Mouse (Mus musculus): ENCODE results near the gene Inpp5a. TPM values are rescaled to one million over a fixed set of nuclear protein-coding genes. Genes with fewer than 3 reads are reported as not detected.

The Inpp5a gene
- polyA plus RNA-seq, 1 experiment from 2014 or later, result 28.1 TPM

- ATAC-seq (ENCODE audit: low FRiP score) (no peak), DNase-seq (ENCODE audit: low spot score) (no peak)
- Histone ChIP-seq H3K36me3 (replicated peaks; ENCODE audit: control insufficient read depth, insufficient read depth) (no peaks in the 10 kb centered on the region), H3K4me2 (replicated peaks) (no peak overlapping the region), H3K27me3 (ENCODE audit: control insufficient read depth, insufficient read depth, low read length) (no peaks in the 10 kb centered on the region), H3K4me3 (replicated peaks; ENCODE audit: low read length) (no peak overlapping the region), H3K4me1 (replicated peaks; ENCODE audit: control insufficient read depth, insufficient read depth, low read length) (peaks cover 18% of the 10 kb centered on the region; the same call in 1 of the 2 replicates), H3K9me3 (ENCODE audit: control insufficient read depth, low read length) (no peaks in the 10 kb centered on the region), H3K27ac (no peak overlapping the region), H3K9ac (no peak overlapping the region)
- 70% methylated on average over 10 of the region's 10 CpGs for WGBS
Observed at GRCm38 (mm10) chr7:139441761-139442211, 52.9 kb downstream of the Inpp5a start.

GRCm38 (mm10) chr7:139445621-139446020 is 56.7 kb downstream of the Inpp5a start:
- WGBS, result 83% methylated on average over 8 of the region's 8 CpGs
- H3K9me3 ChIP-seq (ENCODE audit: control insufficient read depth, low read length), result no peaks in the 10 kb centered on the region
- peaks cover 6% of the 10 kb centered on the region; the same call in 1 of the 2 replicates for H3K4me1 ChIP-seq (replicated peaks; ENCODE audit: control insufficient read depth, insufficient read depth, low read length)
- H3K4me3 ChIP-seq (replicated peaks; ENCODE audit: low read length), result no peak overlapping the region
- no peaks in the 10 kb centered on the region for H3K27me3 ChIP-seq (ENCODE audit: control insufficient read depth, insufficient read depth, low read length)
- ATAC-seq (ENCODE audit: low FRiP score) (no peak), DNase-seq (ENCODE audit: low spot score) (no peak)
- no peak overlapping the region for H3K9ac ChIP-seq
- H3K4me2 ChIP-seq (replicated peaks), result no peak overlapping the region
- no peaks in the 10 kb centered on the region for H3K36me3 ChIP-seq (replicated peaks; ENCODE audit: control insufficient read depth, insufficient read depth)
- H3K27ac ChIP-seq, result no peak overlapping the region

DNA sequence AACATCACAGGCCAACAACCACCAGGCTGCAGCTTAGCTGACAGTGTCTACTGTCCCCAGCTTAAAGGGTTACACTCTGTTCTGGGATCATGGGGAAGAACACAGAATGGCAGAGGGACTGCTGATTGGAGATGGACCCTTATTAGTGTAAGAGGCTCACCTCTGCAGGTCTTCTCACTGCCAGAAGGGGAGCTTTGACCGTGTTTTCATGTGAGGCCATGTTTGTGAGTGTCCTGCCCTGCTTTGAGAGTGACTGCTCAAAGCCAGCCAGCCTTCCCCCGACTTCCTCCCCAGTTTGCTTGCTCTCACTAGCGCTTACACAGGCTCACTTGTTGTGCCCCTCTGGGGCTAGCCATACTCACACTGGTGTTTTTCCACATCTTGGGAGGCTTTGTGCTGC is 58.5 kb downstream of the Inpp5a start:
- no peaks in the 10 kb centered on the region for H3K36me3 ChIP-seq (replicated peaks; ENCODE audit: control insufficient read depth, insufficient read depth)
- H3K9me3 ChIP-seq (ENCODE audit: control insufficient read depth, low read length), result no peaks in the 10 kb centered on the region
- H3K4me3 ChIP-seq (replicated peaks; ENCODE audit: low read length), result no peak overlapping the region
- 85% methylated on average over 3 of the region's 3 CpGs for WGBS
- no peaks in the 10 kb centered on the region for H3K4me1 ChIP-seq (replicated peaks; ENCODE audit: control insufficient read depth, insufficient read depth, low read length)
- no peak overlapping the region for H3K27ac ChIP-seq
- no peak overlapping the region for H3K4me2 ChIP-seq (replicated peaks)
- H3K27me3 ChIP-seq (ENCODE audit: control insufficient read depth, insufficient read depth, low read length), result no peaks in the 10 kb centered on the region
- DNase-seq (ENCODE audit: low spot score) (no peak), ATAC-seq (ENCODE audit: low FRiP score) (no peak)
- H3K9ac ChIP-seq, result no peak overlapping the region

GRCm38 (mm10) chr7:139450186-139450998 is 61.5 kb downstream of the Inpp5a start:
- Histone ChIP-seq H3K4me1 (replicated peaks; ENCODE audit: control insufficient read depth, insufficient read depth, low read length) (no peaks in the 10 kb centered on the region), H3K27me3 (ENCODE audit: control insufficient read depth, insufficient read depth, low read length) (no peaks in the 10 kb centered on the region), H3K27ac (no peak overlapping the region), H3K4me3 (replicated peaks; ENCODE audit: low read length) (no peak overlapping the region), H3K4me2 (replicated peaks) (no peak overlapping the region), H3K9ac (no peak overlapping the region), H3K36me3 (replicated peaks; ENCODE audit: control insufficient read depth, insufficient read depth) (no peaks in the 10 kb centered on the region), H3K9me3 (ENCODE audit: control insufficient read depth, low read length) (no peaks in the 10 kb centered on the region)
- ATAC-seq (ENCODE audit: low FRiP score) (no peak), DNase-seq (ENCODE audit: low spot score) (no peak)
- 88% methylated on average over 16 of the region's 16 CpGs for WGBS

- no peaks in the 10 kb centered on the region for H3K27me3 ChIP-seq (ENCODE audit: control insufficient read depth, insufficient read depth, low read length)
- H3K9me3 ChIP-seq (ENCODE audit: control insufficient read depth, low read length), result no peaks in the 10 kb centered on the region
- H3K27ac ChIP-seq, result no peak overlapping the region
- DNase-seq (ENCODE audit: low spot score), result no peak
- no peak for ATAC-seq (ENCODE audit: low FRiP score)
- no peak overlapping the region for H3K4me2 ChIP-seq (replicated peaks)
- no peak overlapping the region for H3K4me3 ChIP-seq (replicated peaks; ENCODE audit: low read length)
- no peaks in the 10 kb centered on the region for H3K36me3 ChIP-seq (replicated peaks; ENCODE audit: control insufficient read depth, insufficient read depth)
- no peaks in the 10 kb centered on the region for H3K4me1 ChIP-seq (replicated peaks; ENCODE audit: control insufficient read depth, insufficient read depth, low read length)
- H3K9ac ChIP-seq, result no peak overlapping the region
- 89% methylated on average over 5 of the region's 5 CpGs for WGBS
Observed at GRCm38 (mm10) chr7:139451711-139452110, 62.8 kb downstream of the Inpp5a start.

GRCm38 (mm10) chr7:139452199-139452598 is 63.3 kb downstream of the Inpp5a start:
- no peak overlapping the region for H3K4me2 ChIP-seq (replicated peaks)
- no peaks in the 10 kb centered on the region for H3K9me3 ChIP-seq (ENCODE audit: control insufficient read depth, low read length)
- no peaks in the 10 kb centered on the region for H3K27me3 ChIP-seq (ENCODE audit: control insufficient read depth, insufficient read depth, low read length)
- H3K4me1 ChIP-seq (replicated peaks; ENCODE audit: control insufficient read depth, insufficient read depth, low read length), result no peaks in the 10 kb centered on the region
- H3K9ac ChIP-seq, result no peak overlapping the region
- no peak overlapping the region for H3K27ac ChIP-seq
- H3K4me3 ChIP-seq (replicated peaks; ENCODE audit: low read length), result no peak overlapping the region
- 70% methylated on average over 2 of the region's 2 CpGs for WGBS
- ATAC-seq (ENCODE audit: low FRiP score), result no peak
- H3K36me3 ChIP-seq (replicated peaks; ENCODE audit: control insufficient read depth, insufficient read depth), result no peaks in the 10 kb centered on the region
- DNase-seq (ENCODE audit: low spot score), result no peak

DNA sequence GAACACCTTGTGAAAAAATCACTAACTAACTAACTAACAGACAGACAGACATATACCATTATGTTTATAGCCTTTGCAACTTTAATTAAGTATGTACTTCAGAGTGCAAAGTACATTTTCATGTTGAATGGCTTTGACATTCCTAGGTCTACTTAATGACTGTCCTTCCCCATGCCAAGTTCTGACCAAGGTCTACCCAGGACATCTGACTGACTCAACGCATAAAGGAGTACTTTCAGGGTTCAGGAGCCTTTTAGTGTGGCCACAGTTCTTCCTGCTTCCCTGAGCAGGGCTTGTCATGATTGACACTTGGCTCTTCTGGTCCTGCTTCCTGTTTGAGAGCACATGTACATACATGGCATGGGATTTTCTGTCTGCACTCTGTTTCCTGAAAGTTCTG is 64.3 kb downstream of the Inpp5a start:
- Histone ChIP-seq H3K27me3 (ENCODE audit: control insufficient read depth, insufficient read depth, low read length) (no peaks in the 10 kb centered on the region), H3K4me1 (replicated peaks; ENCODE audit: control insufficient read depth, insufficient read depth, low read length) (no peaks in the 10 kb centered on the region), H3K4me2 (replicated peaks) (no peak overlapping the region), H3K9ac (no peak overlapping the region), H3K4me3 (replicated peaks; ENCODE audit: low read length) (no peak overlapping the region), H3K9me3 (ENCODE audit: control insufficient read depth, low read length) (no peaks in the 10 kb centered on the region), H3K27ac (no peak overlapping the region), H3K36me3 (replicated peaks; ENCODE audit: control insufficient read depth, insufficient read depth) (no peaks in the 10 kb centered on the region)
- DNase-seq (ENCODE audit: low spot score), result no peak
- no peak for ATAC-seq (ENCODE audit: low FRiP score)
- WGBS, result 80% methylated on average over 1 of the region's 1 CpGs

- 79% methylated on average over 3 of the region's 3 CpGs for WGBS
- ATAC-seq (ENCODE audit: low FRiP score) (no peak), DNase-seq (ENCODE audit: low spot score) (no peak)
- Histone ChIP-seq H3K9ac (no peak overlapping the region), H3K4me1 (replicated peaks; ENCODE audit: control insufficient read depth, insufficient read depth, low read length) (no peaks in the 10 kb centered on the region), H3K36me3 (replicated peaks; ENCODE audit: control insufficient read depth, insufficient read depth) (no peaks in the 10 kb centered on the region), H3K27me3 (ENCODE audit: control insufficient read depth, insufficient read depth, low read length) (no peaks in the 10 kb centered on the region), H3K27ac (no peak overlapping the region), H3K4me2 (replicated peaks) (no peak overlapping the region), H3K9me3 (ENCODE audit: control insufficient read depth, low read length) (no peaks in the 10 kb centered on the region), H3K4me3 (replicated peaks; ENCODE audit: low read length) (no peak overlapping the region)
Observed at GRCm38 (mm10) chr7:139454285-139454684, 65.4 kb downstream of the Inpp5a start.

DNA sequence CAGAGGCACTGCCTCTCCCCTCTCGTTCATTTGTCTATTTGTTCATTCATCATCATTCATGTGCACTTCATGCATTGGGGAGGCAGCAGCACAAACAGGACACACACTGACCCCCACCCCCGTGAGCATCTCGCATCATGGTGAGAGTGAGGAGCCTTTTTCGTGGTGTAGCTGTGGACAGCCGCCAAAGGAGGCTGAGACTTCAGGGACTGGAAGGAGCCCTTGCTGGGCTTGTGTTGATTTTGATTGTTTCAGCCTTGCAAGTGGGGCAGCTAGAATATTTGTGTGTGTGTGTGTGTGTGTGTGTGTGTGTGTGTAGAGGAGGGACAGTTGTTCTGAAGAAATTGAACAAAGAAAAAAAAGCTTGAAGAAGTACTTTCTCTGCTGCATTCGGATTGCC is 67.8 kb downstream of the Inpp5a start:
- Histone ChIP-seq H3K4me1 (replicated peaks; ENCODE audit: control insufficient read depth, insufficient read depth, low read length) (no peaks in the 10 kb centered on the region), H3K9ac (no peak overlapping the region), H3K4me3 (replicated peaks; ENCODE audit: low read length) (no peak overlapping the region), H3K36me3 (replicated peaks; ENCODE audit: control insufficient read depth, insufficient read depth) (no peaks in the 10 kb centered on the region), H3K9me3 (ENCODE audit: control insufficient read depth, low read length) (no peaks in the 10 kb centered on the region), H3K4me2 (replicated peaks) (no peak overlapping the region), H3K27me3 (ENCODE audit: control insufficient read depth, insufficient read depth, low read length) (no peaks in the 10 kb centered on the region), H3K27ac (no peak overlapping the region)
- ATAC-seq (ENCODE audit: low FRiP score) (no peak), DNase-seq (ENCODE audit: low spot score) (no peak)
- WGBS, result 70% methylated on average over 6 of the region's 6 CpGs

Measured in hindbrain, embryonic 14.5 days (tissue).